Mouse (Mus musculus) liver, embryonic 11.5 days (tissue): ENCODE data around the gene Cdkal1. TPM values are rescaled to one million over a fixed set of nuclear protein-coding genes. Genes with fewer than 3 reads are reported as not detected.

ENCODE experiments used
- ATAC-seq: fragments of 200-750 bp; cut with Nextera tagmentation; replicated peaks from 2 replicates; pipeline ENCODE4 v1.8.0; 2017; ENCODE audit warnings: moderate number of reproducible peaks, mild to moderate bottlenecking, moderate TSS enrichment, moderate library complexity; ENCODE audit not compliant: low FRiP score
- DNase-seq: peaks from one replicate; pipeline ENCODE4 v3.0.0-alpha.2; 2017; ENCODE audit warnings: low spot score
- H3K27ac ChIP-seq: fragments of 300-500 bp; sonication (generic); 2 replicates; pipeline ENCODE4 v1.5.1; 2014; ENCODE audit warnings: mild to moderate bottlenecking, low read depth, low read length, control low read depth
- H3K27me3 ChIP-seq: fragments of 300-500 bp; sonication (generic); replicated peaks from 2 replicates; pipeline ENCODE4 v1.6.1; 2014; ENCODE audit warnings: low read length, mixed read lengths; ENCODE audit not compliant: control insufficient read depth, insufficient read depth
- H3K36me3 ChIP-seq: fragments of 300-500 bp; sonication (generic); 2 replicates; pipeline ENCODE4 v1.6.1; 2014; ENCODE audit warnings: mild to moderate bottlenecking, low read length, moderate library complexity, mixed read lengths; ENCODE audit not compliant: control insufficient read depth, insufficient read depth
- H3K4me1 ChIP-seq: fragments of 300-500 bp; sonication (generic); replicated peaks from 2 replicates; pipeline ENCODE4 v1.6.1; 2014; ENCODE audit warnings: low read length, mixed read lengths; ENCODE audit not compliant: control insufficient read depth, insufficient read depth
- H3K4me2 ChIP-seq: fragments of 300-500 bp; sonication (generic); 2 replicates; pipeline ENCODE4 v1.6.1; 2014; ENCODE audit warnings: mild to moderate bottlenecking, control low read depth, moderate library complexity
- H3K4me3 ChIP-seq: fragments of 300-500 bp; sonication (generic); 2 replicates; pipeline ENCODE4 v1.5.1; 2014; ENCODE audit warnings: low read depth, low read length, control low read depth
- H3K9ac ChIP-seq: fragments of 300-500 bp; sonication (generic); 2 replicates; pipeline ENCODE4 v1.6.1; 2014; ENCODE audit warnings: low read depth, low read length, control low read depth
- H3K9me3 ChIP-seq: fragments of 300-500 bp; sonication (generic); 2 replicates; pipeline ENCODE4 v1.6.1; 2016; ENCODE audit warnings: low read length, inconsistent platforms, mixed read lengths; ENCODE audit not compliant: control insufficient read depth
- WGBS: fragments of 180-500 bp; shearing (Covaris S2); extraction: QIAGEN DNeasy Blood & Tissue Kit; methylation state at CpG from one replicate; pipeline ENCODE4 v1.1.7; 2014; 5-methylcytosine and 5-hydroxymethylcytosine counted together
- polyA plus RNA-seq: library from polyadenylated mRNA; unstranded; fragments of >200 nt; fragmentation: Nextera tagmentation; extraction: Ambion mirVana; gene quantifications from 2 replicates; pipeline ENCODE4 v1.2.1, GENCODE M21; 2014

The Cdkal1 gene
- polyA plus RNA-seq, 1 experiment from 2014 or later = 26.3 TPM

- Histone ChIP-seq H3K4me2 (no peak overlapping the region), H3K4me3 (no peak overlapping the region), H3K27ac (no peak overlapping the region), H3K4me1 (no peaks in the 10 kb centered on the region), H3K9me3 (no peaks in the 10 kb centered on the region), H3K9ac (no peak overlapping the region), H3K36me3 (no peaks in the 10 kb centered on the region), H3K27me3 (no peaks in the 10 kb centered on the region)
- ATAC-seq = no peak
- 78% methylated on average over 6 of the region's 6 CpGs for WGBS
- DNase-seq = no peak
Measured at GRCm38 (mm10) chr13:29550203-29550602, 305.3 kb downstream of the Cdkal1 start.

- H3K4me1 ChIP-seq = no peaks in the 10 kb centered on the region
- no peak overlapping the region for H3K4me2 ChIP-seq
- ATAC-seq (no peak), DNase-seq (no peak)
- no peaks in the 10 kb centered on the region for H3K27me3 ChIP-seq
- no peak overlapping the region for H3K4me3 ChIP-seq
- H3K36me3 ChIP-seq = no peaks in the 10 kb centered on the region
- 67% methylated on average over 2 of the region's 2 CpGs for WGBS
- H3K27ac ChIP-seq = no peak overlapping the region
- no peaks in the 10 kb centered on the region for H3K9me3 ChIP-seq
- no peak overlapping the region for H3K9ac ChIP-seq
Measured at GRCm38 (mm10) chr13:29549761-29550160, 305.7 kb downstream of the Cdkal1 start.

- Histone ChIP-seq H3K4me1 (no peaks in the 10 kb centered on the region), H3K4me3 (no peak overlapping the region), H3K9me3 (no peaks in the 10 kb centered on the region), H3K4me2 (no peak overlapping the region), H3K9ac (no peak overlapping the region), H3K27ac (no peak overlapping the region), H3K27me3 (no peaks in the 10 kb centered on the region), H3K36me3 (no peaks in the 10 kb centered on the region)
- no peak for ATAC-seq
- no peak for DNase-seq
- 71% methylated on average over 1 of the region's 1 CpGs for WGBS
Measured at GRCm38 (mm10) chr13:29537906-29538305, 317.6 kb downstream of the Cdkal1 start.

- DNase-seq (no peak), ATAC-seq (no peak)
- WGBS = 57% methylated on average over 5 of the region's 5 CpGs
- H3K4me2 ChIP-seq = no peak overlapping the region
- H3K4me3 ChIP-seq = no peak overlapping the region
- H3K9me3 ChIP-seq = no peaks in the 10 kb centered on the region
- no peak overlapping the region for H3K9ac ChIP-seq
- no peak overlapping the region for H3K27ac ChIP-seq
- no peaks in the 10 kb centered on the region for H3K27me3 ChIP-seq
- H3K4me1 ChIP-seq = no peaks in the 10 kb centered on the region
- H3K36me3 ChIP-seq = no peaks in the 10 kb centered on the region
Measured at GRCm38 (mm10) chr13:29533586-29533985, 321.9 kb downstream of the Cdkal1 start.

- Histone ChIP-seq H3K4me2 (no peak overlapping the region), H3K4me1 (no peaks in the 10 kb centered on the region), H3K27ac (no peak overlapping the region), H3K9ac (no peak overlapping the region), H3K36me3 (no peaks in the 10 kb centered on the region), H3K27me3 (no peaks in the 10 kb centered on the region), H3K9me3 (no peaks in the 10 kb centered on the region), H3K4me3 (no peak overlapping the region)
- peak; percentile 69 for ATAC-seq
- WGBS = 78% methylated on average over 5 of the region's 5 CpGs
- DNase-seq = no peak
Measured at GRCm38 (mm10) chr13:29528344-29528743, 327.1 kb downstream of the Cdkal1 start.

- H3K4me2 ChIP-seq = no peak overlapping the region
- ATAC-seq (no peak), DNase-seq (no peak)
- no peak overlapping the region for H3K9ac ChIP-seq
- 91% methylated on average over 4 of the region's 4 CpGs for WGBS
- H3K36me3 ChIP-seq = no peaks in the 10 kb centered on the region
- no peak overlapping the region for H3K27ac ChIP-seq
- no peaks in the 10 kb centered on the region for H3K4me1 ChIP-seq
- H3K9me3 ChIP-seq = no peaks in the 10 kb centered on the region
- no peaks in the 10 kb centered on the region for H3K27me3 ChIP-seq
- H3K4me3 ChIP-seq = no peak overlapping the region
Measured at GRCm38 (mm10) chr13:29521321-29521720, 334.2 kb downstream of the Cdkal1 start.

- DNase-seq = no peak
- no peaks in the 10 kb centered on the region for H3K36me3 ChIP-seq
- H3K27ac ChIP-seq = no peak overlapping the region
- no peak overlapping the region for H3K4me3 ChIP-seq
- H3K27me3 ChIP-seq = no peaks in the 10 kb centered on the region
- WGBS = 84% methylated on average over 1 of the region's 1 CpGs
- no peak overlapping the region for H3K4me2 ChIP-seq
- no peaks in the 10 kb centered on the region for H3K4me1 ChIP-seq
- H3K9ac ChIP-seq = no peak overlapping the region
- H3K9me3 ChIP-seq = no peaks in the 10 kb centered on the region
- no peak for ATAC-seq
Measured at GRCm38 (mm10) chr13:29514071-29514470, 341.4 kb downstream of the Cdkal1 start.

GRCm38 (mm10) chr13:29504861-29505568 lies 350.5 kb downstream of the Cdkal1 start:
- Histone ChIP-seq H3K4me1 (no peaks in the 10 kb centered on the region), H3K4me3 (no peak overlapping the region), H3K9me3 (no peaks in the 10 kb centered on the region), H3K36me3 (no peaks in the 10 kb centered on the region), H3K9ac (no peak overlapping the region), H3K27me3 (no peaks in the 10 kb centered on the region), H3K4me2 (no peak overlapping the region), H3K27ac (no peak overlapping the region)
- WGBS = 76% methylated on average over 4 of the region's 4 CpGs
- ATAC-seq (no peak), DNase-seq (no peak)
